Mouse (Mus musculus): ENCODE measurements around the gene Pcbp4. TPM values are rescaled to one million over a fixed set of nuclear protein-coding genes. Genes with fewer than 3 reads are reported as not detected.

Pcbp4 gene
- polyA plus RNA-seq, 1 experiment from 2014 or later, result 309 TPM

- Histone ChIP-seq H3K4me1 (replicated peaks) (no peaks in the 10 kb centered on the region), H3K9ac (replicated peaks) (no peak within 1 kb of the TSS), H3K27ac (no peak within 1 kb of the TSS), H3K9me3 (no peaks in the 10 kb centered on the region), H3K4me2 (replicated peaks) (no peak within 1 kb of the TSS), H3K27me3 (no peaks in the 10 kb centered on the region), H3K36me3 (no peaks in the 10 kb centered on the region), H3K4me3 (replicated peaks) (no peak within 1 kb of the TSS)
- ATAC-seq, result no peak
- 94% methylated on average over 6 of the region's 6 CpGs for WGBS
Measured at GRCm38 (mm10) chr9:106499667-106500066, 46.6 kb downstream of the Pcbp4 start, which contains the start of gene Iqcf1. Iqcf1 (plus strand) TSS chr9:106499967.

DNA sequence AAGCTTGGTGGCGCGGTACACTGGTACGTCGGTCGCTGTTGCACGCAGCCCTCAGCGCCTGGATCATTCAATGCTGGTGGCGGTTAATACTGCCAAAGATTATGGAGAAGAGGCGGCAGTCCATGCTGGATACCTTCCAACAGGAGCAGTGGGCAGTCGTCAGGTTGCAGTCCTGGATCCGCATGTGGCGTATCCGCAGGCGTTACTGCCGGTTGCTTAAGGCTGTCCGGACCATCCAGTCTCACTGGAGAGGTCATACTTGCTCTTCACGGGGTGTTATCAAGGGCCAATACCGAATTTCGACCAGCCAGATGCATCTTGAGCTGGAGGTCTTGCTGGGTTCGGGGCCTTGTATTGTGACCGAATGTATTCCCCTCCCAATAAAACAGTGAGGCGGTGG lies 48.8 kb downstream of the Pcbp4 start:
- H3K27ac ChIP-seq, result no peak overlapping the region
- 91% methylated on average over 22 of the region's 22 CpGs for WGBS
- no peaks in the 10 kb centered on the region for H3K9me3 ChIP-seq
- H3K36me3 ChIP-seq, result no peaks in the 10 kb centered on the region
- H3K4me2 ChIP-seq (replicated peaks), result no peak overlapping the region
- ATAC-seq, result no peak
- H3K4me3 ChIP-seq (replicated peaks), result no peak overlapping the region
- H3K27me3 ChIP-seq, result no peaks in the 10 kb centered on the region
- no peaks in the 10 kb centered on the region for H3K4me1 ChIP-seq (replicated peaks)
- H3K9ac ChIP-seq (replicated peaks), result no peak overlapping the region

DNA sequence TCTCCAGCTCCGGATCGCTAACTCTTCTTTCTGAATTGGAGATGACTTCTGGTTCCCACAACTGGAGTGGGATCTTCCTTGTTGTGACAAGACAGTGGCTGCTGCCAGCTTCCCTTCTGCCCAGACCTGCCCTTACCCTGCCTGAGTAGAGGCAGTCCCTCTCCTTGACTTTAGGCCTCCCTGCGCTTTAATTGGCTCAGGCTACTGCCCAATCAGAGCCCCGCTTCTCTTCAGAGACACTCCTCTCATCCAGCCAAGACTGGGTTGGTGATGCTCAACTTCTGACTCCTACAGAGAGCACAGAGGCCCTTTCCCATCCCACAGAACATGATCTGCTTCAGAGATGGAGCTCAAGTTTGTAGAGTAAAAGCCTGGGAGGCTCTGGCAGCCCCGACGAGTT lies 51.2 kb downstream of the Pcbp4 start:
- no peaks in the 10 kb centered on the region for H3K36me3 ChIP-seq
- no peak overlapping the region for H3K4me2 ChIP-seq (replicated peaks)
- 78% methylated on average over 6 of the region's 6 CpGs for WGBS
- H3K4me3 ChIP-seq (replicated peaks), result no peak overlapping the region
- no peak overlapping the region for H3K27ac ChIP-seq
- H3K27me3 ChIP-seq, result no peaks in the 10 kb centered on the region
- H3K9ac ChIP-seq (replicated peaks), result no peak overlapping the region
- no peak for ATAC-seq
- H3K4me1 ChIP-seq (replicated peaks), result no peaks in the 10 kb centered on the region
- no peaks in the 10 kb centered on the region for H3K9me3 ChIP-seq

- Histone ChIP-seq H3K4me1 (replicated peaks) (no peaks in the 10 kb centered on the region), H3K36me3 (no peaks in the 10 kb centered on the region), H3K9ac (replicated peaks) (no peak overlapping the region), H3K27ac (no peak overlapping the region), H3K27me3 (no peaks in the 10 kb centered on the region), H3K4me3 (replicated peaks) (no peak overlapping the region), H3K4me2 (replicated peaks) (no peak overlapping the region), H3K9me3 (no peaks in the 10 kb centered on the region)
- WGBS, result 91% methylated on average over 10 of the region's 10 CpGs
- no peak for ATAC-seq
Measured at GRCm38 (mm10) chr9:106509356-106509755, 56.3 kb downstream of the Pcbp4 start.

DNA sequence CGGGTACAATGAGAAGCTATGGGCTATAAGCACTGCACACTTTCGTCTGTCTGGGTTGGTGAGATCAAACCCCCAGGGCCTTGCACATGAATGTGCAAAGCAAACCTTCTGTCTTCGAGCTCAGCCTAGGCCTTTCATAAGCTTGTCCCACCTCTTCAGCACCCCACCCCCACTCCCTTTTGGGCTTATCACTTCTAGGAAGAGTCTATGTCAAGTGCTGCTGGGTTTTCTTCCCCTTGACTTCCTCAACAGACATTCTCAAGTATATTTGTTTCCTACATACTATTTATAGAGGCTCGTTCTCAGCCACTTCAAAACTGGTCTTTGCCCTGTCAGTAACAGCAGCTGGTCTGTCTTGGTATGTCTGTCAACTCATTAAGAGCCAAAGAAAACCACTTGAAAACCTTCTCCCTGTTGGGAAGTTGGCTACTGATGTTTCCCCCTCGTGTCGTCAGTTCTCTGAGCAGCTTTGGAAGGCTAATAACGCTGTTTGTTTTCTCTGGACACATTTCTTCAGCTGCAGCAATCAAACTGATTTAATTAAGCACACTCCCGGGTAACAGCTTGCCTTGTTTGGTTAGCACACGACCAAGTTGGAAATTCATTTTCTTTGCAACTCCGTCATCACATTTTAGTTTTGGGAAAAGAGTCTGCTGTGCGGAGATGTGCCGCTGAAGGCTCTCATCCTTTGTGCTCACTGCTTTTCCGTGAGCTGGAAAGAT lies 59.8 kb downstream of the Pcbp4 start:
- WGBS, result 71% methylated on average over 13 of the region's 13 CpGs
- no peak overlapping the region for H3K27ac ChIP-seq
- H3K9me3 ChIP-seq, result no peaks in the 10 kb centered on the region; the same call in 1 of the 2 replicates

DNA sequence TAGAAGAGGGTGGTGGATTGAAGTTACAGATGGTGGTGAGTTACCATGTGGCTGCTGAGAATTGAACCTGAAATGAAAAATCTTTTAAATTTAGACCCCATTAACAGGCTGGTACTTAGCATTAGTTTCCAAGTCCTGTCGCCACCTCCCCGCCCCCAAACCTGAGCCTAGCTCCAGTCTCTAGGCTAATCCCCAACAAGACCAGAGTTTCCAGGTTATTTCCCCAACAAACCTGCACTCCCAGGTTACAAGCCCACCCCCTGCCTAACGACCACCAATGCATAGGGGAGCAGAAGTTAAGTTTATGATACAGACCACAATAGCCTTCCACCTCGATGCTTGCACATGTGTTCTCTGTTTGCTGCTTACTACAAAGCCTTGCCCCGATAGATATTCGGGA lies 60.5 kb downstream of the Pcbp4 start:
- no peak overlapping the region for H3K27ac ChIP-seq
- H3K4me3 ChIP-seq (replicated peaks), result no peak overlapping the region
- no peaks in the 10 kb centered on the region for H3K4me1 ChIP-seq (replicated peaks)
- H3K36me3 ChIP-seq, result no peaks in the 10 kb centered on the region
- no peak for ATAC-seq
- no peaks in the 10 kb centered on the region for H3K27me3 ChIP-seq
- H3K9ac ChIP-seq (replicated peaks), result no peak overlapping the region
- H3K4me2 ChIP-seq (replicated peaks), result no peak overlapping the region
- H3K9me3 ChIP-seq, result no peaks in the 10 kb centered on the region; the same call in 1 of the 2 replicates
- WGBS, result 83% methylated on average over 6 of the region's 6 CpGs

More for the DNA sequence above, 59.8 kb downstream of the Pcbp4 start:
- no peaks in the 10 kb centered on the region for H3K36me3 ChIP-seq
- H3K27me3 ChIP-seq, result no peaks in the 10 kb centered on the region
- H3K4me3 ChIP-seq (replicated peaks), result no peak overlapping the region
- no peak overlapping the region for H3K9ac ChIP-seq (replicated peaks)
- H3K4me1 ChIP-seq (replicated peaks), result no peaks in the 10 kb centered on the region
- no peak overlapping the region for H3K4me2 ChIP-seq (replicated peaks)
- ATAC-seq, result no peak

Other genes with a start within 250 kb of the Pcbp4 start
- not detected in 2 replicates for gene Tlr9, start 230.7 kb upstream of the Pcbp4 start, polyA plus RNA-seq (2015; fragmentation: Nextera tagmentation; extraction: Ambion mirVana)
- gene Alas1, start 204.6 kb upstream of the Pcbp4 start, polyA plus RNA-seq (2015; fragmentation: Nextera tagmentation; extraction: Ambion mirVana), result 91.5 and 93.6 TPM in 2 replicates
- 10.6 and 13.5 TPM in 2 replicates for gene Poc1a, start 172.2 kb upstream of the Pcbp4 start, polyA plus RNA-seq (2015; fragmentation: Nextera tagmentation; extraction: Ambion mirVana)
- 9.0 and 9.4 TPM in 2 replicates for gene Dusp7, start 84.7 kb upstream of the Pcbp4 start, polyA plus RNA-seq (2015; fragmentation: Nextera tagmentation; extraction: Ambion mirVana)
- 676 and 681 TPM in 2 replicates for gene Rpl29, start 23.8 kb upstream of the Pcbp4 start, polyA plus RNA-seq (2015; fragmentation: Nextera tagmentation; extraction: Ambion mirVana)
- 23.6 and 24.4 TPM in 2 replicates for gene Acy1, start 15.0 kb upstream of the Pcbp4 start, polyA plus RNA-seq (2015; fragmentation: Nextera tagmentation; extraction: Ambion mirVana)
- gene Abhd14b, start 5.8 kb upstream of the Pcbp4 start, polyA plus RNA-seq (2015; fragmentation: Nextera tagmentation; extraction: Ambion mirVana), result 5.8 and 6.0 TPM in 2 replicates
- 40.2 and 43.0 TPM in 2 replicates for gene Abhd14a, start 5.6 kb upstream of the Pcbp4 start, polyA plus RNA-seq (2015; fragmentation: Nextera tagmentation; extraction: Ambion mirVana)
- 0.63 and 0.75 TPM in 2 replicates for gene Gpr62, start 12.6 kb downstream of the Pcbp4 start, polyA plus RNA-seq (2015; fragmentation: Nextera tagmentation; extraction: Ambion mirVana)
- 46.2 and 47.8 TPM in 2 replicates for gene Rrp9, start 22.7 kb downstream of the Pcbp4 start, polyA plus RNA-seq (2015; fragmentation: Nextera tagmentation; extraction: Ambion mirVana)
- gene Parp3, start 23.7 kb downstream of the Pcbp4 start, polyA plus RNA-seq (2015; fragmentation: Nextera tagmentation; extraction: Ambion mirVana), result 0.34 and 0.81 TPM in 2 replicates
- not detected in 2 replicates for gene Iqcf1, start 46.7 kb downstream of the Pcbp4 start, polyA plus RNA-seq (2015; fragmentation: Nextera tagmentation; extraction: Ambion mirVana)
- gene Iqcf5, start 61.3 kb downstream of the Pcbp4 start, polyA plus RNA-seq (2015; fragmentation: Nextera tagmentation; extraction: Ambion mirVana), result not detected in 2 replicates
- gene Iqcf3, start 108.3 kb downstream of the Pcbp4 start, polyA plus RNA-seq (2015; fragmentation: Nextera tagmentation; extraction: Ambion mirVana), result not detected in 2 replicates
- gene Iqcf4, start 117.7 kb downstream of the Pcbp4 start, polyA plus RNA-seq (2015; fragmentation: Nextera tagmentation; extraction: Ambion mirVana), result not detected in 2 replicates
- gene Iqcf6, start 173.3 kb downstream of the Pcbp4 start, polyA plus RNA-seq (2015; fragmentation: Nextera tagmentation; extraction: Ambion mirVana), result not detected in 2 replicates
- 7.7 and 9.6 TPM in 2 replicates for gene Grm2, start 202.8 kb downstream of the Pcbp4 start, polyA plus RNA-seq (2015; fragmentation: Nextera tagmentation; extraction: Ambion mirVana)
- gene Tex264, start 232.6 kb downstream of the Pcbp4 start, polyA plus RNA-seq (2015; fragmentation: Nextera tagmentation; extraction: Ambion mirVana), result 36.8 and 36.9 TPM in 2 replicates